Mouse (Mus musculus) midbrain, embryonic 12.5 days (tissue): ENCODE measurements at regions not wholly inside any gene's neighbourhood (a gene's known extent, or its start where the extent isn't known, plus 50 kb on each side); places are given as distances from the start of the nearest gene placed in this dataset.

ENCODE experiments used
- ATAC-seq: fragments of 200-750 bp; cut with Nextera tagmentation; 2 replicates; pipeline ENCODE4 v1.8.0; 2017; ENCODE audit warnings: low read depth, moderate TSS enrichment, moderate library complexity; ENCODE audit not compliant: low FRiP score
- H3K27ac ChIP-seq: fragments of 300-500 bp; sonication (generic); replicated peaks from 2 replicates; pipeline ENCODE4 v1.5.1; 2016; ENCODE audit warnings: mild to moderate bottlenecking
- H3K27me3 ChIP-seq: fragments of 300-500 bp; sonication (generic); 2 replicates; pipeline ENCODE4 v1.6.1; 2016; ENCODE audit warnings: mild to moderate bottlenecking
- H3K36me3 ChIP-seq: fragments of 300-500 bp; sonication (generic); 2 replicates; pipeline ENCODE4 v1.6.1; 2016
- H3K4me1 ChIP-seq: fragments of 300-500 bp; sonication (generic); 2 replicates; pipeline ENCODE4 v1.6.1; 2016
- H3K4me2 ChIP-seq: fragments of 300-500 bp; sonication (generic); replicated peaks from 2 replicates; pipeline ENCODE4 v1.6.1; 2016; ENCODE audit warnings: mild to moderate bottlenecking, moderate library complexity
- H3K4me3 ChIP-seq: fragments of 300-500 bp; sonication (generic); 2 replicates; pipeline ENCODE4 v1.5.1; 2016; ENCODE audit warnings: mild to moderate bottlenecking
- H3K9ac ChIP-seq: fragments of 300-500 bp; sonication (generic); replicated peaks from 2 replicates; pipeline ENCODE4 v1.6.1; 2016; ENCODE audit warnings: mild to moderate bottlenecking, moderate library complexity
- H3K9me3 ChIP-seq: fragments of 300-500 bp; sonication (generic); 2 replicates; pipeline ENCODE4 v1.6.1; 2016; ENCODE audit warnings: mild to moderate bottlenecking
- WGBS: fragments of 180-500 bp; shearing (Covaris S2); methylation state at CpG from one replicate; pipeline ENCODE4 v1.1.7; 2016; 5-methylcytosine and 5-hydroxymethylcytosine counted together

DNA sequence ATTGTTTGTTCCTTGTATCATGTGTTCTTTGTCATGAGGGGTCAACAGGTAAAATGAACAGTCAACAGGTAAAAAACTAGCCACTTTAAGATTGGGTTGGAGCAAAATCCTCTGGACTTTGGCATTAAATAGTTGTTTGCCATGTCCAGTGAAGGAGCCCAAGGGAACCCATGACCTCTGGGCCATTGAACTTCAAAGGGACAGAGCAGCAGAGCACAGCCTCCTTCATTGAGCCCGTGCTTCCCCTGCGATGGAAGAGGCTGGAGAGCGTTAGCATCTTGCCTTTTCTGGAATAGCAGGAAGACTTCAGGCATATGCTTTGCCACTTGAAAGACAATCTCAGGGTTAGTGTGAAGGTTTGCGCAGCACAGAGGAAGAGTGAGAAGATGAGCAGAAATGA is 320.4 kb upstream of the Id2 start:
- H3K9me3 ChIP-seq = no peaks in the 10 kb centered on the region; the same call in 1 of the 2 replicates
- H3K27ac ChIP-seq = no peak overlapping the region
- no peaks in the 10 kb centered on the region for H3K27me3 ChIP-seq
- H3K36me3 ChIP-seq = no peaks in the 10 kb centered on the region
- H3K4me2 ChIP-seq = no peak overlapping the region
- 85% methylated on average over 4 of the region's 4 CpGs for WGBS
- no peak overlapping the region for H3K9ac ChIP-seq
- no peak overlapping the region for H3K4me3 ChIP-seq
- ATAC-seq = no peak
- H3K4me1 ChIP-seq = peaks cover 15% of the 10 kb centered on the region

DNA sequence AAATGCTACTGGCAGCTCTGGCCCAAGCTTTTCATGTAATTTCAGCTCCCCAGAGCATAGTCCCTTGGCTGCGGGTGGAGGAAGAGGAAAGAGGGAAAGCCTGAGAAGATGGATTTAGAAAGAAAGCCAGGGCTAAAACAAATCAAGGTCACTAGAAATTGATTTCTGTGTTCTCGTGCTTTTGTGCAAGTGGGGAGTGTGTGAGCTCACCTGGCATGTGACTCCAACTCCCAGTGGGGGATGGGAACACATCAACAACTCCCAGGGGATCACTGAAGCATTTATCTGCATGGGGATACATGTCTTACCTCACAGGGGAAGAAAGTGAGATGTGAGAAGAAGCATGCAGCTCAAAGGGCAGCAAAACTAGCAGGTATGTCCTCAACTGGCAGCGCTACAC is 319.6 kb upstream of the Id2 start:
- Histone ChIP-seq H3K4me3 (no peak overlapping the region), H3K27me3 (no peaks in the 10 kb centered on the region), H3K9me3 (peaks cover 5% of the 10 kb centered on the region), H3K4me2 (no peak overlapping the region), H3K36me3 (no peaks in the 10 kb centered on the region), H3K4me1 (peaks cover 15% of the 10 kb centered on the region), H3K9ac (no peak overlapping the region), H3K27ac (peak overlapping the region; percentile 42; the same call in 1 of the 2 replicates)
- ATAC-seq = no peak
- 66% methylated on average over 3 of the region's 3 CpGs for WGBS

DNA sequence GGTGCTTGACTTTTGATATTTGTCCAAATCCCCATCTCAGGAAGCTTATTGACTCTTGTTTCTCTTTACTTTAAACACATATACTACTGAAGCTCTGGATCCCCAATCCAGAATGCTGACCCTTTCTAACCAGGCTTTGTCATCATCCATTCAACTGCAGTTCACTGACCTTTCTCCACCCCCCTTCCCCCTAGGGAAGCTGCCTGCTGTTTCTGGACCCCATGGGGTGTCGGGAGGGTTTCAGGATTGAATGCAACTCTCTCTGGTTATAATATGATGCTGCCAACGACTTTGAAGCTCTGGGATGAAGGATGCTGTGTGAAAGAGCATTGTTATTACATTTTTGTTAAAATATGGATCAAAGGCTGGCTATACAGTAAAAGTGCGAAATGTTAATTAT is 318.7 kb upstream of the Id2 start:
- peaks cover 5% of the 10 kb centered on the region for H3K9me3 ChIP-seq
- no peak overlapping the region for H3K9ac ChIP-seq
- H3K36me3 ChIP-seq = no peaks in the 10 kb centered on the region
- H3K4me2 ChIP-seq = no peak overlapping the region
- no peak for ATAC-seq
- no peaks in the 10 kb centered on the region for H3K27me3 ChIP-seq
- no peak overlapping the region for H3K4me3 ChIP-seq
- H3K4me1 ChIP-seq = peaks cover 15% of the 10 kb centered on the region
- 26% methylated on average over 3 of the region's 3 CpGs for WGBS
- no peak overlapping the region for H3K27ac ChIP-seq

DNA sequence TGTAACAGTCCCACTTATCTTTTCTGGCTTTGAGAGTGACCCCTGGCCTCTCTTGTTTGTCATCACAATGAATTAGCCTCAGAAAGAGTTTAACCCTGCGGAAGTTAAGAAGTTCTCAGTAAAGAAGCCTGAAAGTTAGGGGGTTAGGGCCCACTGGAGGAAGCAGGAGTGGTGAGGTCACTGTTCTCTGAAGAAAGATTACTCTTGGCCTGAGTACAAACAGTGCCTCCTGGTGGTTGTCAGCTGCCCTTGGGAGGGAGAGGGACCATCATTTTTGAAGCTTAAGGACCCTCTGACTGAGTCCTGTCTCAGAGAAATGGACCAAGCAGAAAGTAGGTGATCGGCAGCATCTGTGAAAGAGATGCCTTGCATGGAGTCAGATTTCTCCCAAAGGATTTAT is 318.3 kb upstream of the Id2 start:
- Histone ChIP-seq H3K27me3 (no peaks in the 10 kb centered on the region), H3K9me3 (peaks cover 5% of the 10 kb centered on the region), H3K4me2 (no peak overlapping the region), H3K4me3 (no peak overlapping the region), H3K27ac (no peak overlapping the region), H3K9ac (no peak overlapping the region), H3K36me3 (no peaks in the 10 kb centered on the region), H3K4me1 (peaks cover 15% of the 10 kb centered on the region)
- ATAC-seq = no peak
- WGBS = 23% methylated on average over 2 of the region's 2 CpGs

DNA sequence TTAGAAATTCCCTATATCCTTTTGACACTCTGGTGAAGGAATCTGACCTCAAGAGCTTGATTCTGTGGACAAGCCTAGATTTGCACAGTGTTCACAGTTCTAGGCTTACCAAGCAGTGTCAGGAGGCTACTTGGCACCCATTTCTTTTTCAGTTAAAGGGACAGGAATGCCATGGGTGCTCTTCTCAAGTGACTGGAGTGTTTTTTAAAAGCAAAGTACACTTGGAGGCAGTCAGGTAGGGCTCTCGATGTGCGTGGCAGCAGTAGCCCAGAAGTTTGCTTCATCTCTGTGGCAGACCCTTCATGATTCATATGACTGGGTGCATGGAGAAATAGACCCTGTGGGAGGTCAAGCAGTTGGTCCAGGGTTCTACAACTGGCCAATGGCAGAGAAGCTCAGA is 310.4 kb upstream of the Id2 start:
- no peaks in the 10 kb centered on the region for H3K27me3 ChIP-seq
- no peaks in the 10 kb centered on the region for H3K36me3 ChIP-seq
- WGBS = 100% methylated on average over 2 of the region's 2 CpGs
- no peak overlapping the region for H3K4me3 ChIP-seq
- no peak overlapping the region for H3K9ac ChIP-seq
- H3K9me3 ChIP-seq = peaks cover 5% of the 10 kb centered on the region
- H3K4me2 ChIP-seq = no peak overlapping the region
- no peak for ATAC-seq
- no peaks in the 10 kb centered on the region for H3K4me1 ChIP-seq
- H3K27ac ChIP-seq = no peak overlapping the region

DNA sequence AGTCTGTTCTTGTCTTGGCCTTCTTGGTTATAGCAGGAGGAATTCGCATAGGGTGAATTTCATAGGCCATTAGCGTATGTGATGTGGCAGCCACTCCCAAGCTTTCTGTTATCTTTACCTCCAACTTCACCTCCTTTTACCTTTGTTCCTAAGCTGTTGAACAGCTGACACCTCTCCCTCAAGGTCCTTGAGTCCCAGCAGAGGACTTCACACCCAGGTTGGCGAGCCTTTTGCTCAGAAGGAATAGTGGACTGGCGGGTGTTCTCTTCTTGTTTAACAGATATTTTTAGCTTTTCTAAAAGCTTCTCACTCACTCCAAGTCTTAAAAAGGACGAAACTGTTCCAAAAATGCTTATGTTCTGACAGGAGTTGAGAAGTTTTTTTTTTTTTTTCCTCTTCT is 303.4 kb upstream of the Id2 start:
- Histone ChIP-seq H3K4me3 (no peak overlapping the region), H3K27ac (no peak overlapping the region), H3K4me2 (no peak overlapping the region), H3K4me1 (no peaks in the 10 kb centered on the region), H3K9me3 (no peaks in the 10 kb centered on the region), H3K27me3 (no peaks in the 10 kb centered on the region), H3K36me3 (no peaks in the 10 kb centered on the region), H3K9ac (no peak overlapping the region)
- ATAC-seq = no peak
- WGBS = 91% methylated on average over 5 of the region's 5 CpGs

DNA sequence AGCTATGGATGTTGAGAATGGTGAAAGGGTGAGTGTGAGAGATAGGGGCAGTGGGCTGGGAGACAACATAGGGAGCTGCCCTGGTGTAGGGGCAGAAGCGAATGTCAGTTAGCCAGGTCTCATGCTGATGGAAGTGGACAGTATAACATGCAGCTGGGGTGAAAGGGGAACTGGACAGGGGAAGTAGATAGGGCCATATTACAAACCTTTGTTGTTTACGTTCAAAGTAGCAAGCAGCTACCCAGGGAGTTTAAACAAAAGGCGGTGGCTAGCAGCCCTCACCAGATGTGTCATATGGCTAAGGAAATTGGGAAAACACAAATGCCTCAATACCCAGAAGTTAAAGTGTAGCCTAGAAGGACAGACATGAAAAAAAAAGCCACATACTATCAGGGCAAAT is 301.8 kb upstream of the Id2 start:
- Histone ChIP-seq H3K4me1 (no peaks in the 10 kb centered on the region), H3K36me3 (no peaks in the 10 kb centered on the region), H3K9ac (no peak overlapping the region), H3K27me3 (no peaks in the 10 kb centered on the region), H3K4me2 (no peak overlapping the region), H3K9me3 (no peaks in the 10 kb centered on the region), H3K27ac (no peak overlapping the region), H3K4me3 (no peak overlapping the region)
- 82% methylated on average over 3 of the region's 3 CpGs for WGBS
- ATAC-seq = no peak

DNA sequence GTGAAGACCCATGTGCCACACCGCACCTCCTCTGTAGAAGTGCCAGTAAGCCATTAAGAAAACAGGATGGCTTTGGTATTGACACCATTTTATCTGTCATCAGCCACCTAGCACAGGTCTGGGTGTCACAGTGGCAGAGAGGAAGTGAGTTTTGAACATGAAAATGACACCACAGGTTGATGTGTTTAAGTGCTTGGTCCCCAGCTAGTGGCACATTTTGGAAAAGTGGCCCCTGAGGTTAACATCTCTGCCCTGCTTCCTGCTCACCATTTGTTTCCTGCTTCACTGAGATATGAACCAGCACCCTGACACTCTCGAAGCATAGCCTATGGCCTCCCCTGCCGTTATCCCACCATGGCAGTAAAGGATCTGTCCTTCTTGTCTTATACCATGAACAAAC is 297.4 kb upstream of the Id2 start:
- no peak overlapping the region for H3K4me3 ChIP-seq
- no peaks in the 10 kb centered on the region for H3K4me1 ChIP-seq
- no peaks in the 10 kb centered on the region for H3K36me3 ChIP-seq
- no peak overlapping the region for H3K27ac ChIP-seq
- H3K27me3 ChIP-seq = no peaks in the 10 kb centered on the region
- H3K9me3 ChIP-seq = no peaks in the 10 kb centered on the region
- H3K4me2 ChIP-seq = no peak overlapping the region
- no peak overlapping the region for H3K9ac ChIP-seq
- no peak for ATAC-seq
- WGBS = 91% methylated on average over 3 of the region's 3 CpGs

DNA sequence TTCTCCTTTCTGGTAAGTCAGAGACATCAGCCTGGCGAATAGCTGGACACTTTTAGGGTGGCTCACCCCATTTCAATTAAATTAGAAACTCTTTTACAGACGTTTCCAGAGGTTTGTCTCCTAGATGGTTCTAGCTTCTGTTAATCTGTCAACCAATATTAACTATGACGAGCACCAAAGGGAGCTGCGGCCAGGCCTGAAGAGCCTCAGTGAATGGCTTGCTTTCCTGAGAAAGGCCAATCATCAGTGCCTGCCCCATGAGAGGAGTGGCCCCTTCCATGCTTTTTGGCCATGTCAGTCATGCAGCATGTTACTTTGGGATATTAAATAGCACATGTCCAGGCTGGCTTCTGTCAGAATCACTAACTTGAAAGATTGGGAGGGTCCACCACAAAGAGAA is 296.6 kb upstream of the Id2 start:
- Histone ChIP-seq H3K9ac (no peak overlapping the region), H3K27me3 (no peaks in the 10 kb centered on the region), H3K4me1 (no peaks in the 10 kb centered on the region), H3K9me3 (no peaks in the 10 kb centered on the region), H3K4me3 (no peak overlapping the region), H3K36me3 (no peaks in the 10 kb centered on the region), H3K4me2 (no peak overlapping the region), H3K27ac (no peak overlapping the region)
- no peak for ATAC-seq
- WGBS = 78% methylated on average over 4 of the region's 4 CpGs

DNA sequence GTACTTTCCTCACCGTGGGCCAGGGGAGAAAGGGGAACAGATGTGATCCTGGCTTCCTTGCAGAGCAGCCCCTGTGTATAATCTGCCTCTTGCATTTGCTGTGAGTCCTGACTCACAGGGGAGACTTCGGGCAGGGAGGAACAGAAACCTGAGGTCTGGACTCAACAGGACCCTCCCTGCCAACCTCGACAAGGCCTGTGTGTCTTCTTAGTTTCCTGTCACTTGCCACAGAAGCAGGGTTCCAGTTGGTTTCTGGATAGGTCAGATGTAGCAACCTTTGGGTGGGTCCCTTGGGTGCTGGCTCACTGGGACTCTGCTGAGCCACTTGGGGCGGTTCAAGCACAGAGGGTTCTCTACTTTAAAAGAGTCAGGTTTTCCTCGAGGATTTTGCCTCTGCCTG is 292.3 kb upstream of the Id2 start:
- H3K27me3 ChIP-seq = no peaks in the 10 kb centered on the region
- 83% methylated on average over 5 of the region's 5 CpGs for WGBS

DNA sequence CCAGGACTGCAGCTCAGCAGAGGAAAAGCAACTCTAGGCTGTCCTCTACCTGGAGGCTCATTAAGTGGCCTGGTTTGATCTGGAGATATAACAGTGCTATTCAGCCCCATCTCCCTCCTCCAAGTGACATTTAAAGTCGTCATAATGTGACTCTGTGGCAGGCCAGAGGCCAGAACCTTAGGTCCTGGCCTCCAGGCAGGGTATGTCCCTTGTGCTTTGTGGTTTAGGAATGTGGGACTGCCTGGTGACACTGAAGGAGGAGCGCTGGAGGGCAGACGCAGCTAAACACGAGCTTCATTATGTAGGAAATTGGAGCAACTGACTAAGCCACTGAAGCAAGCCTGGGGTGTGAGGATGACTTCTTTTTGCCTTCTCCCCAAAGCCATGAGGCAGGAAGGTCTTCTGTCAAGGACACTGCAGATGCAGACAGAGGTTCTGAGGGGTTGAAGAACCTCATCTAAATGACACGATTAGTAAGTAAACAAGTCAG is 290.9 kb upstream of the Id2 start:
- 67% methylated on average over 5 of the region's 5 CpGs for WGBS
- Histone ChIP-seq H3K4me1 (no peaks in the 10 kb centered on the region), H3K27ac (no peak overlapping the region), H3K36me3 (no peaks in the 10 kb centered on the region), H3K27me3 (no peaks in the 10 kb centered on the region), H3K9ac (no peak overlapping the region), H3K9me3 (no peaks in the 10 kb centered on the region), H3K4me3 (no peak overlapping the region), H3K4me2 (no peak overlapping the region)
- no peak for ATAC-seq

More for the DNA sequence above, 292.3 kb upstream of the Id2 start:
- Histone ChIP-seq H3K9ac (no peak overlapping the region), H3K9me3 (no peaks in the 10 kb centered on the region), H3K4me1 (no peaks in the 10 kb centered on the region), H3K36me3 (no peaks in the 10 kb centered on the region), H3K4me2 (no peak overlapping the region), H3K27ac (no peak overlapping the region), H3K4me3 (no peak overlapping the region)
- ATAC-seq = no peak

DNA sequence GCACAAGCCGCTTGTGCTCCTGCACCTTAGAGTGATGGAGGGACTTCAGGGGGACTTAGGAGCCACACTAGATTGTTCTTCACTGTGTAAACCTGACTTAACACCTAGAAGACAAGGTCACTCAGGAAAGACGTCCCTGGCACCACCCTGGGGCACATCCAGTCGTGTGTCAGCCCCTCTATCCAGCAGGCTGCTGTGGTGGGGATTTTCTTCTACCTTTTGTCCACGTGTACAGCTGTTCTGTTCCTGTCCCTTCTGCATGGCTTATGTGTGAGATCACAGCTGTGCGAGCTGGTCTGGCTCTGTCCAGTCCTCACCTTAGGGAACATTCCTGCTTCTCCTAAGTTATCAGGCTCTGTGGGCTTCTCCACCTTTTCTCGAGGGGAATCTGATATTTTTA is 286.0 kb upstream of the Id2 start:
- Histone ChIP-seq H3K4me2 (no peak overlapping the region), H3K4me1 (no peaks in the 10 kb centered on the region), H3K27me3 (no peaks in the 10 kb centered on the region), H3K4me3 (no peak overlapping the region), H3K36me3 (no peaks in the 10 kb centered on the region), H3K9me3 (no peaks in the 10 kb centered on the region), H3K27ac (no peak overlapping the region), H3K9ac (no peak overlapping the region)
- 80% methylated on average over 6 of the region's 6 CpGs for WGBS
- no peak for ATAC-seq

DNA sequence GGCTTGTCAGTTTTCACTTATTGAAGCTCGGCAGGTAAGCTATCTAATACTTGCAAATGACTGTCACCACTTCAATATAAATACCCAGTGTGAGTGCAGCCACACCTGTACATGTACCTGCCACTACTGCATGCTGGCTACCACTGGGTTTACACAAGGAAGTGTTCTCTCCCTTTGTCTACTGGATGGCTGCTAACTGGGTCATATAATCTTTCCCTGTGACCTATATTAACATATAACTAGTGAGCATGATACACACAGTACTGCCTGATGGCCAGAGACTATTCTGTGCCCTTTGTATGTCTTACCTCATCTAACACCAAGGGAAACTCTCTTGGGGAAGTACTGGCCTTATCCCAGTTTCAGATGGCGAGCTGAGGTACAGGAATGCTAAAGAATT is 285.5 kb upstream of the Id2 start:
- H3K36me3 ChIP-seq = no peaks in the 10 kb centered on the region
- 87% methylated on average over 2 of the region's 2 CpGs for WGBS
- no peaks in the 10 kb centered on the region for H3K27me3 ChIP-seq
- H3K9me3 ChIP-seq = no peaks in the 10 kb centered on the region
- no peak overlapping the region for H3K27ac ChIP-seq
- no peak for ATAC-seq
- H3K4me2 ChIP-seq = no peak overlapping the region
- H3K4me1 ChIP-seq = no peaks in the 10 kb centered on the region
- H3K4me3 ChIP-seq = no peak overlapping the region
- H3K9ac ChIP-seq = no peak overlapping the region
